Mouse (Mus musculus) heart, postnatal 0 days (tissue): Measurements from ENCODE around the gene Dnah10.

ENCODE experiments used
- CTCF ChIP-seq: IDR thresholded peaks from 2 replicates; pipeline ENCODE4 v1.5.1; 2016; ENCODE audit warnings: antibody characterized with exemption, control low read depth, low read depth
- EP300 ChIP-seq: IDR thresholded peaks from 2 replicates; pipeline ENCODE4 v1.6.1; 2016; ENCODE audit warnings: antibody characterized with exemption, low read depth

DNA sequence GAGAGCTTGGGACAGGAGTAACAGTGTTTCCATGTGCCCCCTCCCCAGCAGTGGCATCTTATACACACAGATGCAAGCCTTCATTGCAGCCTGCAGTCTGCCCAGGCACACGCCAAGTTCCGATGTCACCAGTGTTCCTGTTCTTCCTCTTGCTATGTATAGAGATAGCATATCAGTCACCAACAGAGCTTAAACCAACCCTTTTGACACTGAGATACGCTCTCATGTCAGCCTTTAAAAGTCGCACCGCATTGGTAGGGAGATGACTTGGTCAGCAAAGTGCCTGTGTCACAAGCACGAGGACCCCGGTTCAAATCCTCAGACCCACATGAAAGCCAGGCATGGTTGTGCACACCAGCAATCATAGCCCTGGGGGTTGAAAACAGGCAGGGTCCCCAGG lies 55.0 kb downstream of the Dnah10 start:
- TF ChIP-seq CTCF (no peak), EP300 (no peak)
